In genomic region chr7:92876538-92876937, GRCm38 (mm10) we compare ENCODE assay signal across 9 mouse cellular contexts. TPM values are rescaled to one million over a fixed set of nuclear protein-coding genes. Genes with fewer than 3 reads are reported as not detected.
A peak's percentile ranks its signal among the peaks of the same experiment; 100 is the strongest.
DNase-seq lines count a peak whose midpoint lies in the region; ATAC-seq lines count a peak whose summit lies in the region.
"Had no signal": no experiment of that assay in that cellular context is flagged by ENCODE, and none has a peak within 500 bp of the region (broad histone marks: within the 10 kb centered on the region; RNA-seq: fewer than 3 reads in every experiment).

No protein-coding gene starts in this region.

- no peak for ATAC-seq in lung, embryonic 15.5 days (ENCODE audit: borderline replicate concordance, extremely low read depth, low FRiP score, low TSS enrichment)
- no peak for ATAC-seq in embryonic facial prominence, embryonic 14.5 days (ENCODE audit: low read depth)
- ATAC-seq in neural tube, embryonic 15.5 days (ENCODE audit: low FRiP score), result no peak

- peak overlapping the region; percentile 36; the same call in 1 of the 2 replicates for H3K9ac ChIP-seq in lung, embryonic 15.5 days
- peak overlapping the region; percentile 22 for H3K9ac ChIP-seq in embryonic facial prominence, embryonic 14.5 days (ENCODE audit: low read depth, low read length)
- 0 out of 2 replicates have a peak overlapping the region, but pooled peaks have one; percentile 14 for H3K9ac ChIP-seq in neural tube, embryonic 15.5 days (replicated peaks)

- H3K9me3 ChIP-seq in lung, embryonic 15.5 days, result no peaks in the 10 kb centered on the region
- H3K9me3 ChIP-seq in embryonic facial prominence, embryonic 14.5 days (ENCODE audit: control insufficient read depth, low read length), result no peaks in the 10 kb centered on the region
- H3K9me3 ChIP-seq in neural tube, embryonic 15.5 days (replicated peaks), result no peaks in the 10 kb centered on the region

- H3K4me2 ChIP-seq in lung, embryonic 15.5 days, result peak overlapping the region; percentile 87
- peak overlapping the region; percentile 69 for H3K4me2 ChIP-seq in embryonic facial prominence, embryonic 14.5 days (ENCODE audit: low read depth, low read length)
- peak overlapping the region; percentile 76 for H3K4me2 ChIP-seq in neural tube, embryonic 15.5 days

- H3K36me3 ChIP-seq in lung, embryonic 15.5 days, result no peaks in the 10 kb centered on the region
- H3K36me3 ChIP-seq in embryonic facial prominence, embryonic 14.5 days (ENCODE audit: control insufficient read depth, insufficient read depth, low read length), result no peaks in the 10 kb centered on the region
- no peaks in the 10 kb centered on the region for H3K36me3 ChIP-seq in neural tube, embryonic 15.5 days

- peak overlapping the region; percentile 69 for H3K4me3 ChIP-seq in lung, embryonic 15.5 days
- peak overlapping the region; percentile 47 for H3K4me3 ChIP-seq in embryonic facial prominence, embryonic 14.5 days (ENCODE audit: low read depth, low read length)
- H3K4me3 ChIP-seq in neural tube, embryonic 15.5 days (replicated peaks), result peak overlapping the region; percentile 13

- no peaks in the 10 kb centered on the region for H3K27me3 ChIP-seq in lung, embryonic 15.5 days
- H3K27me3 ChIP-seq in embryonic facial prominence, embryonic 14.5 days (replicated peaks; ENCODE audit: control insufficient read depth, insufficient read depth, low read length), result no peaks in the 10 kb centered on the region
- H3K27me3 ChIP-seq in neural tube, embryonic 15.5 days (replicated peaks), result no peaks in the 10 kb centered on the region

- DNase-seq in lung, postnatal 10 days, result no peak
- DNase-seq in embryonic facial prominence, embryonic 14.5 days (ENCODE audit: low spot score), result peak; percentile 84
- peak; percentile 18 for DNase-seq in kidney, postnatal 10 days
- DNase-seq in urinary bladder, postnatal 25 days (ENCODE audit: low spot score), result no peak
- DNase-seq in thymus, postnatal 10 days (ENCODE audit: low spot score in 2 of 2), result no peak
- DNase-seq in ovary, postnatal 14 days (ENCODE audit: low spot score), result no peak
- DNase-seq: thymus, adult 2 months had no signal

- H3K4me1 ChIP-seq in lung, embryonic 15.5 days, result peaks cover 21% of the 10 kb centered on the region
- H3K4me1 ChIP-seq in embryonic facial prominence, embryonic 14.5 days (ENCODE audit: control insufficient read depth, insufficient read depth, low read length), result 0 out of 2 replicates have a peak, but pooled peaks cover 6% of the 10 kb centered on the region
- H3K4me1 ChIP-seq in neural tube, embryonic 15.5 days, result peaks cover 23% of the 10 kb centered on the region

- 29% methylated on average over 7 of the region's 7 CpGs for WGBS in lung, embryonic 15.5 days
- 12% methylated on average over 7 of the region's 7 CpGs for WGBS in embryonic facial prominence, embryonic 14.5 days
- WGBS in neural tube, embryonic 15.5 days, result 30% methylated on average over 7 of the region's 7 CpGs

- peak overlapping the region; percentile 63 for H3K27ac ChIP-seq in lung, embryonic 15.5 days
- H3K27ac ChIP-seq in embryonic facial prominence, embryonic 14.5 days (replicated peaks; ENCODE audit: low read depth, low read length), result peak overlapping the region; percentile 74
- 0 out of 2 replicates have a peak overlapping the region, but pooled peaks have one; percentile 18 for H3K27ac ChIP-seq in neural tube, embryonic 15.5 days (replicated peaks)

RNA-seq across cellular contexts. Expression of gene Prcp, which starts 2.3 kb away (rescaled TPM):
- 43.1 and 43.2 TPM in 2 replicates for polyA plus RNA-seq in lung, embryonic 15.5 days (2015; fragmentation: Nextera tagmentation; extraction: Ambion mirVana)
- polyA plus RNA-seq in embryonic facial prominence, embryonic 14.5 days (2014; fragmentation: Nextera tagmentation; extraction: Ambion mirVana), result 30.6 and 32.2 TPM in 2 replicates
- 21.4 and 23.5 TPM in 2 replicates for polyA plus RNA-seq in neural tube, embryonic 15.5 days (2015; fragmentation: Nextera tagmentation; extraction: Ambion mirVana)

RNA-seq across cellular contexts. Expression of gene Ddias, which starts 2.5 kb away (rescaled TPM):
- 15.5 and 16.4 TPM in 2 replicates for polyA plus RNA-seq in lung, embryonic 15.5 days (2015; fragmentation: Nextera tagmentation; extraction: Ambion mirVana)
- 10.5 and 10.9 TPM in 2 replicates for polyA plus RNA-seq in embryonic facial prominence, embryonic 14.5 days (2014; fragmentation: Nextera tagmentation; extraction: Ambion mirVana)
- polyA plus RNA-seq in neural tube, embryonic 15.5 days (2015; fragmentation: Nextera tagmentation; extraction: Ambion mirVana), result 3.6 and 4.7 TPM in 2 replicates

Comparison
In these comparisons a context has a peak if more than half of its experiments do, and no peak if none do; other contexts are left out.
1. H3K27ac ChIP-seq: peak in every context shown above with its lines; median percentile 74 in embryonic facial prominence, embryonic 14.5 days; 63 in lung, embryonic 15.5 days; 18 in neural tube, embryonic 15.5 days.
2. H3K4me3 ChIP-seq: peak in every context shown above with its lines; median percentile 69 in lung, embryonic 15.5 days; 47 in embryonic facial prominence, embryonic 14.5 days; 13 in neural tube, embryonic 15.5 days.
3. DNase-seq: peak in embryonic facial prominence, embryonic 14.5 days (single experiment) and kidney, postnatal 10 days (single experiment); none in lung, postnatal 10 days (single experiment), urinary bladder, postnatal 25 days (single experiment), thymus, postnatal 10 days (0 of 2) and ovary, postnatal 14 days (single experiment).
4. Peak in every context shown above with its lines, with median percentiles within 50 percentile points of each other: H3K4me2 ChIP-seq and H3K9ac ChIP-seq.